8 mouse cellular contexts compared by ENCODE assay signal in genomic region chr3:152346633-152347141, GRCm38 (mm10). TPM values are rescaled to one million over a fixed set of nuclear protein-coding genes. Genes with fewer than 3 reads are reported as not detected.
DNase-seq lines count a peak whose midpoint lies in the region; TF ChIP-seq lines count a peak whose summit lies in the region.

No protein-coding gene starts in this region.

- under 1% methylated on average over 53 of the region's 54 CpGs for WGBS in kidney, adult 2 months
- WGBS in lung, adult 2 months = under 1% methylated on average over 40 of the region's 54 CpGs
- 2% methylated on average over 50 of the region's 54 CpGs for WGBS in olfactory bulb, adult 2 months

- DNase-seq in gastrocnemius, adult 18-20 months (ENCODE audit: low spot score) = peak; percentile 55
- DNase-seq in gastrocnemius, postnatal 25 days = no peak
- peak; percentile 34 for DNase-seq in MEL-GATA-1-ER (ENCODE audit: extremely low read depth, low read depth)
- DNase-seq in embryo, embryonic 10.5 days (ENCODE audit: low spot score) = peak; percentile 51
- peak; percentile 9 to 48 for DNase-seq in gastrocnemius, postnatal 36 days
- DNase-seq in kidney, adult 2 months = peak; percentile 58
- peak; percentile 55 for DNase-seq in lung, adult 2 months

- no peaks in the 10 kb centered on the region for H3K27me3 ChIP-seq in kidney, adult 2 months (replicated peaks; ENCODE audit: control insufficient read depth, insufficient read depth, low read length)

- no peaks in the 10 kb centered on the region for H3K36me3 ChIP-seq in kidney, adult 2 months (ENCODE audit: control insufficient read depth, insufficient read depth, low read length)

- peaks cover 15% of the 10 kb centered on the region for H3K4me1 ChIP-seq in kidney, adult 2 months (ENCODE audit: control insufficient read depth, insufficient read depth, low read length)
- H3K4me1 ChIP-seq in lung, adult 2 months (ENCODE audit: control insufficient read depth, insufficient read depth, low read length) = peaks cover 7% of the 10 kb centered on the region
- peaks cover 7% of the 10 kb centered on the region for H3K4me1 ChIP-seq in olfactory bulb, adult 2 months (ENCODE audit: control insufficient read depth, insufficient read depth, low read length)

- TF ChIP-seq POLR2A in kidney, adult 2 months (IDR thresholded peaks at IDR 0.05; ENCODE audit: low read depth, low read length) = no peak
- no peak for TF ChIP-seq POLR2A in lung, adult 2 months (IDR thresholded peaks at IDR 0.05; ENCODE audit: borderline replicate concordance, extremely low read depth, low read depth, low read length)
- no peak for TF ChIP-seq POLR2A in olfactory bulb, adult 2 months (IDR thresholded peaks at IDR 0.05; ENCODE audit: insufficient read depth, low read depth, low read length)

- TF ChIP-seq CTCF in kidney, adult 2 months (conservative IDR thresholded peaks at IDR 0.05; ENCODE audit: insufficient read depth, insufficient read length, low read depth, low read length) = no peak
- no peak for TF ChIP-seq CTCF in lung, adult 2 months (IDR thresholded peaks at IDR 0.05; ENCODE audit: insufficient read depth, low read length)
- TF ChIP-seq CTCF in olfactory bulb, adult 2 months (IDR thresholded peaks at IDR 0.05; ENCODE audit: insufficient read depth, low read depth, low read length) = no peak

- intact Hi-C loops in gastrocnemius, postnatal 36 days (cut with DNase I) = no loop called here

- peak overlapping the region; percentile 81 for H3K4me3 ChIP-seq in kidney, adult 2 months (ENCODE audit: insufficient read depth, low read depth, low read length)
- peak overlapping the region; percentile 99 for H3K4me3 ChIP-seq in lung, adult 2 months (replicated peaks; ENCODE audit: extremely low read depth, low read depth, low read length)
- H3K4me3 ChIP-seq in olfactory bulb, adult 2 months (ENCODE audit: insufficient read depth, low read depth, low read length) = peak overlapping the region; percentile 93

- H3K27ac ChIP-seq in kidney, adult 2 months (ENCODE audit: insufficient read depth, low read depth, low read length) = 0 out of 2 replicates have a peak overlapping the region, but pooled peaks have one; percentile 34
- no peak overlapping the region; the same call in 1 of the 2 replicates for H3K27ac ChIP-seq in olfactory bulb, adult 2 months (ENCODE audit: insufficient read depth, low read depth, low read length)

RNA-seq across cellular contexts. Expression of gene Usp33, which starts 0.4 kb away (rescaled TPM):
- 10 to 100 TPM; 17.6 to 18.1 TPM for total RNA-seq in gastrocnemius, adult 18-20 months (2021)
- 10 to 100 TPM; 17.6 to 22.9 TPM for total RNA-seq in gastrocnemius, postnatal 25 days (2021)
- total RNA-seq in gastrocnemius, postnatal 36 days (2021) = 10 to 100 TPM; 17.9 to 19.4 TPM
- polyA plus RNA-seq in kidney, adult 2 months (2012; rRNA removed) = 21.0 and 23.7 TPM in 2 replicates
- polyA plus RNA-seq in lung, adult 2 months (2012; rRNA removed) = 16.3 and 26.6 TPM in 2 replicates
- polyA plus RNA-seq in olfactory bulb, adult 2 months (2012; ENCODE audit: insufficient read depth, insufficient read length, low replicate concordance, missing spikeins) = not detected in 2 replicates

RNA-seq across cellular contexts. Expression of gene Miga1, which starts 6.5 kb away (rescaled TPM):
- total RNA-seq in gastrocnemius, adult 18-20 months (2021) = 1 to 10 TPM; 6.4 to 8.2 TPM
- total RNA-seq in gastrocnemius, postnatal 25 days (2021) = 1 to 10 TPM; 4.8 to 5.7 TPM
- total RNA-seq in gastrocnemius, postnatal 36 days (2021) = 1 to 10 TPM; 3.2 to 5.8 TPM
- polyA plus RNA-seq in kidney, adult 2 months (2012; rRNA removed) = 10.1 and 10.6 TPM in 2 replicates
- polyA plus RNA-seq in lung, adult 2 months (2012; rRNA removed) = 9.5 and 11.6 TPM in 2 replicates
- polyA plus RNA-seq in olfactory bulb, adult 2 months (2012; ENCODE audit: insufficient read depth, insufficient read length, low replicate concordance, missing spikeins) = not detected in 2 replicates

RNA-seq across cellular contexts. Expression of gene Zzz3, which starts 48.6 kb away (rescaled TPM):
- 10 to 100 TPM; 13.4 to 16.5 TPM for total RNA-seq in gastrocnemius, adult 18-20 months (2021)
- total RNA-seq in gastrocnemius, postnatal 25 days (2021) = 10 to 100 TPM; 15.3 to 16.1 TPM
- 10 to 100 TPM; 11.0 to 11.5 TPM for total RNA-seq in gastrocnemius, postnatal 36 days (2021)
- polyA plus RNA-seq in kidney, adult 2 months (2012; rRNA removed) = 19.1 and 19.5 TPM in 2 replicates
- 13.9 and 19.7 TPM in 2 replicates for polyA plus RNA-seq in lung, adult 2 months (2012; rRNA removed)
- not detected in 2 replicates for polyA plus RNA-seq in olfactory bulb, adult 2 months (2012; ENCODE audit: insufficient read depth, insufficient read length, low replicate concordance, missing spikeins)
